Mouse (Mus musculus) liver, adult 2 months (tissue): ENCODE measurements around the gene Emilin2. TPM values are rescaled to one million over a fixed set of nuclear protein-coding genes. Genes with fewer than 3 reads are reported as not detected.
"Not testable (repeated sequence)": the region's sequence is repeated elsewhere in the genome, so short reads cannot be mapped to it uniquely, and the experiment has no call there.

Experiments used
- DNase-seq: peaks from one replicate; pipeline ENCODE4 v3.0.0-alpha.2; 2011; ENCODE audit warnings: low read depth, low spot score; ENCODE audit errors: extremely low read depth
- H3K27ac ChIP-seq: fragments of 200-500 bp; replicated peaks from 2 replicates; pipeline ENCODE4 v1.5.1; 2012; ENCODE audit warnings: low read depth, mild to moderate bottlenecking, control low read depth, inconsistent platforms, low read length; ENCODE audit not compliant: insufficient read depth
- H3K27me3 ChIP-seq: fragments of 200-500 bp; 2 replicates; pipeline ENCODE4 v1.6.1; 2012; ENCODE audit warnings: mild to moderate bottlenecking, moderate library complexity, low read length, inconsistent platforms; ENCODE audit not compliant: control insufficient read depth, insufficient read depth
- H3K36me3 ChIP-seq: fragments of 200-500 bp; 2 replicates; pipeline ENCODE4 v1.6.1; 2012; ENCODE audit warnings: low read length, inconsistent platforms; ENCODE audit not compliant: control insufficient read depth, insufficient read depth
- H3K4me1 ChIP-seq: fragments of 200-500 bp; 2 replicates; pipeline ENCODE4 v1.6.1; 2011; ENCODE audit warnings: low read length; ENCODE audit not compliant: control insufficient read depth, insufficient read depth
- H3K4me3 ChIP-seq: fragments of 200-500 bp; 2 replicates; pipeline ENCODE4 v1.5.1; 2011; ENCODE audit warnings: low read depth, mild to moderate bottlenecking, control low read depth, low read length, moderate library complexity; ENCODE audit not compliant: insufficient read depth
- H3K79me2 ChIP-seq: fragments of 200-500 bp; 2 replicates; pipeline ENCODE4 v1.6.1; 2012; ENCODE audit warnings: inconsistent platforms, mild to moderate bottlenecking, low read length, moderate library complexity; ENCODE audit not compliant: control insufficient read depth, insufficient read depth
- H3K9ac ChIP-seq: fragments of 200-500 bp; 2 replicates; pipeline ENCODE4 v1.6.1; 2012; ENCODE audit warnings: low read depth, mild to moderate bottlenecking, control low read depth, inconsistent platforms, low read length
- CTCF ChIP-seq: fragments of 200-500 bp; IDR thresholded peaks from 2 replicates; pipeline ENCODE4 v1.5.1; 2011; ENCODE audit warnings: low read depth, low read length, control low read depth
- POLR2A ChIP-seq: fragments of 200-500 bp; IDR thresholded peaks from 2 replicates; pipeline ENCODE4 v1.6.1; 2011; ENCODE audit warnings: low read length, control low read depth; ENCODE audit not compliant: insufficient read depth; ENCODE audit errors: extremely low read depth
- WGBS: fragments of 180-500 bp; shearing (Covaris S2); methylation state at CpG from one replicate; pipeline ENCODE4 v1.1.7; 2018; 5-methylcytosine and 5-hydroxymethylcytosine counted together
- polyA plus RNA-seq: library from polyadenylated mRNA; depleted of rRNA; stranded (reverse); fragments of >200 nt; gene quantifications from 2 replicates; pipeline ENCODE4 v1.2.3, GENCODE M21; 2012
- total RNA-seq: library from RNA; depleted of rRNA; stranded (reverse); fragments of >200 nt; gene quantifications from 2 replicates; pipeline ENCODE4 v1.2.3, GENCODE M21; 2014

Gene Emilin2
- total and polyA plus RNA-seq, 2 experiments = 1.1 to 1.7 TPM

DNA sequence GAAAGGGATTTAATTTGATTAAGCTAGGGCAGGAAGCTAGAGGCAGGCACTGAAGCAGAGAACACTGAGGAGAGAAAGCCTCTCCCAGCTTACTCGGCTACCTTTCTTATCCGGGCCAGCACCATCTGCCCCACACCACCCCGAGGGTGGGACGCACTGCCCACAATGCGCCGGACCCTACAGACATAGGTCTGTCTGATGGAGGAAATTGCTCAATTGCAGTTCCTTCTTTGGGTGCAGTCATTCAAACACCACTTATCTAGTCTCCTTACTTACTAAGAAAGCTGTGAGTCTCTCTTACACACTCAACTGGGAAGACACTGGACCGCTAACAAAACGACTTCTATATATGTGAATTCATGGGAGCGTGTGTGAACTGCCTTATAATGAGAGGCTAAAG lies 25.8 kb upstream of the Emilin2 start:
- no peaks in the 10 kb centered on the region for H3K27me3 ChIP-seq
- no peak overlapping the region for H3K27ac ChIP-seq
- H3K9ac ChIP-seq = no peak overlapping the region
- H3K4me1 ChIP-seq = no peaks in the 10 kb centered on the region
- no peak for DNase-seq
- H3K79me2 ChIP-seq = no peaks in the 10 kb centered on the region
- no peak for TF ChIP-seq POLR2A
- no peak for TF ChIP-seq CTCF
- 87% methylated on average over 9 of the region's 9 CpGs for WGBS
- no peaks in the 10 kb centered on the region for H3K36me3 ChIP-seq
- no peak overlapping the region for H3K4me3 ChIP-seq

DNA sequence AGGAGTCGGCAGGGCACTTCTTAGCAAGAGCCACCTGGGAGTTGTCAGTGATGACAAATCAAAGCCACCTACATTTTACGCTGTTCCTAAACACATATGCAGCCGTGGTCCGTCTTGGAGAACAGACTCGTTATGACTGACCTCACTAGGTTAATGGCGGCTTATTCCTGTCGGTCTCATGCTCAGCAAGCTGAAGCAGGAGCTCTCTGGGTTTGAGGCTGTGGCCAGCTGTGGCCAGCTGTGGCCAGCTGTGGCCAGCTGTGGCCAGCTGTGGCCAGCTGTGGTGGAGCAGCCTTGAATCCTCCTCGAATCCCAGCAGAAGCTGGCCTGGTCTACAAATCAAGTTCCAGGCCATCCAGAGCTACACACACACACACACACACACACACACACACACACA lies 24.6 kb upstream of the Emilin2 start:
- H3K36me3 ChIP-seq = no peaks in the 10 kb centered on the region
- no peaks in the 10 kb centered on the region for H3K4me1 ChIP-seq
- no peak overlapping the region for H3K27ac ChIP-seq
- DNase-seq = no peak
- TF ChIP-seq POLR2A (no peak), CTCF (no peak)
- H3K27me3 ChIP-seq = no peaks in the 10 kb centered on the region
- H3K4me3 ChIP-seq = no peak overlapping the region
- no peak overlapping the region for H3K9ac ChIP-seq
- 80% methylated on average over 8 of the region's 8 CpGs for WGBS
- no peaks in the 10 kb centered on the region for H3K79me2 ChIP-seq

- no peaks in the 10 kb centered on the region for H3K36me3 ChIP-seq
- TF ChIP-seq POLR2A (no peak), CTCF (no peak)
- no peak for DNase-seq
- WGBS = 53% methylated on average over 15 of the region's 15 CpGs
- H3K79me2 ChIP-seq = no peaks in the 10 kb centered on the region
- H3K27ac ChIP-seq = no peak overlapping the region
- no peak overlapping the region for H3K9ac ChIP-seq
- H3K4me1 ChIP-seq = no peaks in the 10 kb centered on the region
- no peak overlapping the region for H3K4me3 ChIP-seq
- no peaks in the 10 kb centered on the region for H3K27me3 ChIP-seq
Measured at GRCm38 (mm10) chr17:71332298-71332697, 20.5 kb upstream of the Emilin2 start.

DNA sequence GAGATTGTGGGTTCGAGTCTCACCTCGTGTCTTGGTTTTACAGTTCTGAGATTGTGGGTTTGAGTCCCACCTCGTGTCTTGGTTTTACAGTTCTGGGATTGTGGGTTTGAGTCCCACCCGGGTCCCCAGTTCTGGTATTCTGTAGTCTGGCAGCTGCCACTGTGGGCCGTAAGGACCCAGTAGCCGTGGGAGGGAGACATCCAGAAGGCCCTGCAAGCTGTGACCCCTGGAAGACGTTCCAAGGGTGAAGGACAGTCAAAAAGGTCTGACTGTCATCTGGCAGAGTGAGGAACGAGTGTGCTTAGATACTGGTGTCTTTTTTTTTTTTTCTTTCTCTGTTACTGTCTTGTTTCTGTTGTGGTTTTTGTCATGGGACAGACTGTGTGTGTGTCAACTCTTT lies 9.0 kb upstream of the Emilin2 start:
- H3K4me3 ChIP-seq, H3K27me3 ChIP-seq, H3K79me2 ChIP-seq, H3K9ac ChIP-seq, H3K4me1 ChIP-seq, H3K27ac ChIP-seq, DNase-seq, H3K36me3 ChIP-seq: not testable (repeated sequence)
- WGBS = 90% methylated on average over 8 of the region's 8 CpGs

GRCm38 (mm10) chr17:71319361-71319760 lies 7.6 kb upstream of the Emilin2 start:
- peak; percentile 44 for DNase-seq
- Histone ChIP-seq H3K4me1 (no peaks in the 10 kb centered on the region), H3K36me3 (no peaks in the 10 kb centered on the region), H3K9ac (no peak overlapping the region), H3K79me2 (no peaks in the 10 kb centered on the region), H3K27ac (no peak overlapping the region), H3K27me3 (no peaks in the 10 kb centered on the region), H3K4me3 (no peak overlapping the region)
- TF ChIP-seq CTCF = no peak
- no peak for TF ChIP-seq POLR2A
- WGBS = 59% methylated on average over 3 of the region's 3 CpGs

GRCm38 (mm10) chr17:71317571-71317970 lies 5.8 kb upstream of the Emilin2 start:
- no peak overlapping the region for H3K4me3 ChIP-seq
- no peaks in the 10 kb centered on the region for H3K36me3 ChIP-seq
- no peaks in the 10 kb centered on the region for H3K79me2 ChIP-seq
- no peak for TF ChIP-seq CTCF
- TF ChIP-seq POLR2A = no peak
- 93% methylated on average over 4 of the region's 4 CpGs for WGBS
- no peak overlapping the region for H3K27ac ChIP-seq
- H3K4me1 ChIP-seq = no peaks in the 10 kb centered on the region
- DNase-seq = no peak
- no peak overlapping the region for H3K9ac ChIP-seq
- H3K27me3 ChIP-seq = no peaks in the 10 kb centered on the region
